Mouse (Mus musculus): ENCODE data around the gene Map4k3.

DNA sequence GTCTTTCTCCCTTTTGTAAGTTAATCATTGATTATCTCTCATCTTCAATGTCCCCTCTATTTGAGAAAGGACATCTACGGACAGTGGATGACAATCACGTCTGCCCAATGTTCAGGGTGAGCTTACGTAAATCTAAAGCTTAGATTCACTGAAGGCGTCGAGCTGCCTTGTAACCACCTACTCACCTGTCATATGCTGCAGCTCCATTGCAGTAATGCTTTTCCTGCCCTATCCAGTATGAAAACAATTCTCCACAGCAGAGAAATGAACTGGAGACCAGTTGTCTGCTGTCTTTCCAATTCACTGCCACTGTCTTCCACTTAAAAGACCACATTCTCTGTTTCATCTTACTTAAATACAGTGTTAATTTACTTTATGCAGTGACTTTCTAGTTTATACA is 68.5 kb downstream of the Map4k3 start:
- TF ChIP-seq POLR2A (IDR thresholded peaks at IDR 0.05; ENCODE audit: borderline replicate concordance, control insufficient read depth, low read depth, low read length) = no peak
- no peak for TF ChIP-seq CTCF (IDR thresholded peaks at IDR 0.05; ENCODE audit: control insufficient read depth, insufficient read depth, low read length)

All from bone marrow, adult 2 months (tissue).